Mouse (Mus musculus) megakaryocyte progenitor cell, adult 5-6 weeks (primary cell): ENCODE results near the gene Tmem182. TPM values are rescaled to one million over a fixed set of nuclear protein-coding genes. Genes with fewer than 3 reads are reported as not detected.

Experiments
- ATAC-seq: replicated peaks from 2 replicates; pipeline ENCODE4 v1.8.0; 2016; ENCODE audit warnings: mild to moderate bottlenecking, moderate TSS enrichment, inconsistent platforms; ENCODE audit not compliant: poor library complexity
- total RNA-seq, 2 experiments: library from RNA; stranded (forward) in 1 of 2; stranded (reverse) in 1 of 2; fragments of 157-497, 149-512 nt in 1 of 2; fragments of 200-1000 nt in 1 of 2; gene quantifications; 2 replicates each; pipeline versions ENCODE4 v1.2.3 to v1.2.4; 2015 to 2017

Gene Tmem182
- total RNA-seq (2015) (not detected in 2 replicates), total RNA-seq (2017) (not detected in 2 replicates)

- no peak for ATAC-seq
Observed at GRCm38 (mm10) chr1:40805351-40805750, at the start of gene Tmem182. Tmem182 (plus strand) TSS chr1:40805601.

GRCm38 (mm10) chr1:40759751-40760445 lies 45.5 kb upstream of the Tmem182 start:
- no peak for ATAC-seq

GRCm38 (mm10) chr1:40764042-40764441 lies 41.4 kb upstream of the Tmem182 start:
- no peak for ATAC-seq

GRCm38 (mm10) chr1:40764701-40765275 lies 40.6 kb upstream of the Tmem182 start:
- ATAC-seq = no peak

- ATAC-seq = no peak
Observed at GRCm38 (mm10) chr1:40765521-40765920, 39.9 kb upstream of the Tmem182 start.

GRCm38 (mm10) chr1:40767588-40767987 lies 37.8 kb upstream of the Tmem182 start:
- no peak for ATAC-seq

- ATAC-seq = peak; percentile 88
Observed at GRCm38 (mm10) chr1:40768606-40769005, 36.8 kb upstream of the Tmem182 start.

- no peak for ATAC-seq
Observed at GRCm38 (mm10) chr1:40769331-40769894, 36.0 kb upstream of the Tmem182 start.

GRCm38 (mm10) chr1:40771196-40771970 lies 34.0 kb upstream of the Tmem182 start:
- ATAC-seq = peak; percentile 73

- no peak for ATAC-seq
Observed at GRCm38 (mm10) chr1:40773234-40773633, 32.2 kb upstream of the Tmem182 start.

GRCm38 (mm10) chr1:40774040-40774439 lies 31.4 kb upstream of the Tmem182 start:
- ATAC-seq = no peak

GRCm38 (mm10) chr1:40776102-40776501 lies 29.3 kb upstream of the Tmem182 start:
- no peak for ATAC-seq

- ATAC-seq = no peak
Observed at GRCm38 (mm10) chr1:40776763-40777162, 28.6 kb upstream of the Tmem182 start.

GRCm38 (mm10) chr1:40783450-40783849 lies 22.0 kb upstream of the Tmem182 start:
- no peak for ATAC-seq

GRCm38 (mm10) chr1:40784306-40784705 lies 21.1 kb upstream of the Tmem182 start:
- ATAC-seq = no peak

GRCm38 (mm10) chr1:40785876-40786445 lies 19.4 kb upstream of the Tmem182 start:
- no peak for ATAC-seq

- no peak for ATAC-seq
Observed at GRCm38 (mm10) chr1:40788956-40789355, 16.4 kb upstream of the Tmem182 start.

GRCm38 (mm10) chr1:40789666-40790233 lies 15.7 kb upstream of the Tmem182 start:
- ATAC-seq = no peak

- peak; percentile 95 for ATAC-seq
Observed at GRCm38 (mm10) chr1:40790324-40791141, 14.9 kb upstream of the Tmem182 start, which contains the start of gene Mfsd9. Mfsd9 (minus strand) TSS chr1:40790687.

- ATAC-seq = no peak
Observed at GRCm38 (mm10) chr1:40795508-40795907, 9.9 kb upstream of the Tmem182 start.
